Mouse (Mus musculus) frontal cortex, postnatal 14 days (tissue): ENCODE data around the gene Wdr5b.

Experiments
- DNase-seq, 2 experiments: peaks; one replicate each; pipeline ENCODE4 v3.0.0; 2022; ENCODE audit warnings: low spot score in 2 of 2

Gene Wdr5b

GRCm38 (mm10) chr16:36071071-36071449, 30.1 kb downstream of the Wdr5b start:
- DNase-seq = no peak

- DNase-seq = peak; percentile 84 to 86
These were observed 30.7 kb downstream of the Wdr5b start, which contains the start of the genes Fam162a and Ccdc58 for GRCm38 (mm10) chr16:36071450-36072379. Gene Fam162a (minus strand): TSS chr16:36071594. Gene Ccdc58 (plus strand): TSS chr16:36071685.

GRCm38 (mm10) chr16:36072410-36073011, 31.5 kb downstream of the Wdr5b start:
- no peak for DNase-seq

- no peak for DNase-seq
These were observed 33.8 kb downstream of the Wdr5b start for GRCm38 (mm10) chr16:36074772-36075171.

- DNase-seq = no peak
These were observed 38.9 kb downstream of the Wdr5b start for GRCm38 (mm10) chr16:36079916-36080315.

GRCm38 (mm10) chr16:36087846-36088245, 46.9 kb downstream of the Wdr5b start:
- DNase-seq = no peak

GRCm38 (mm10) chr16:36089065-36089464, 48.1 kb downstream of the Wdr5b start:
- DNase-seq = no peak

- DNase-seq = no peak
These were observed 49.0 kb downstream of the Wdr5b start for GRCm38 (mm10) chr16:36089850-36090616.

- DNase-seq = no peak
These were observed 50.0 kb downstream of the Wdr5b start for GRCm38 (mm10) chr16:36090785-36091509.
